Mouse (Mus musculus) R1 (cell line): ENCODE measurements around the gene Trim8.

Experiments
- DNase-seq: peaks from one replicate; pipeline ENCODE4 v3.0.0-alpha.2; 2018; ENCODE audit warnings: low read depth, low spot score

Trim8 gene

GRCm38 (mm10) chr19:46479306-46480075 is 22.0 kb upstream of the Trim8 start:
- DNase-seq = peak; percentile 77

- DNase-seq = no peak
Observed at GRCm38 (mm10) chr19:46480624-46481345, 20.7 kb upstream of the Trim8 start.

- DNase-seq = no peak
Observed at GRCm38 (mm10) chr19:46481352-46481751, 20.1 kb upstream of the Trim8 start.

- DNase-seq = no peak
Observed at GRCm38 (mm10) chr19:46481756-46482155, 19.7 kb upstream of the Trim8 start.

- peak; percentile 65 for DNase-seq
Observed at GRCm38 (mm10) chr19:46482896-46483516, 18.5 kb upstream of the Trim8 start.

- DNase-seq = no peak
Observed at GRCm38 (mm10) chr19:46483701-46484328, 17.7 kb upstream of the Trim8 start.

GRCm38 (mm10) chr19:46484518-46484917 is 17.0 kb upstream of the Trim8 start:
- DNase-seq = no peak

GRCm38 (mm10) chr19:46485847-46486246 is 15.7 kb upstream of the Trim8 start:
- no peak for DNase-seq

- no peak for DNase-seq
Observed at GRCm38 (mm10) chr19:46486709-46487108, 14.8 kb upstream of the Trim8 start.

- DNase-seq = no peak
Observed at GRCm38 (mm10) chr19:46489448-46489847, 12.1 kb upstream of the Trim8 start.

- DNase-seq = peak; percentile 96
Observed at GRCm38 (mm10) chr19:46490634-46491033, 10.9 kb upstream of the Trim8 start.

GRCm38 (mm10) chr19:46495136-46495535 is 6.4 kb upstream of the Trim8 start:
- no peak for DNase-seq

- peak; percentile 71 for DNase-seq
Observed at GRCm38 (mm10) chr19:46497230-46497629, 4.3 kb upstream of the Trim8 start.

GRCm38 (mm10) chr19:46499539-46499835 is 2.0 kb upstream of the Trim8 start:
- no peak for DNase-seq

GRCm38 (mm10) chr19:46499836-46500580 is 1.5 kb upstream of the Trim8 start:
- DNase-seq = peak; percentile 100

GRCm38 (mm10) chr19:46500581-46501341 is 741 bp upstream of the Trim8 start:
- DNase-seq = no peak

GRCm38 (mm10) chr19:46502069-46502455 is 560 bp downstream of the Trim8 start:
- DNase-seq = peak; percentile 60

- DNase-seq = peak; percentile 77
Observed at GRCm38 (mm10) chr19:46502471-46503166, 1.1 kb downstream of the Trim8 start.

GRCm38 (mm10) chr19:46503351-46504084 is 2.0 kb downstream of the Trim8 start:
- DNase-seq = peak; percentile 96
